13 mouse cellular contexts compared by ENCODE assay signal in the genomic region with DNA sequence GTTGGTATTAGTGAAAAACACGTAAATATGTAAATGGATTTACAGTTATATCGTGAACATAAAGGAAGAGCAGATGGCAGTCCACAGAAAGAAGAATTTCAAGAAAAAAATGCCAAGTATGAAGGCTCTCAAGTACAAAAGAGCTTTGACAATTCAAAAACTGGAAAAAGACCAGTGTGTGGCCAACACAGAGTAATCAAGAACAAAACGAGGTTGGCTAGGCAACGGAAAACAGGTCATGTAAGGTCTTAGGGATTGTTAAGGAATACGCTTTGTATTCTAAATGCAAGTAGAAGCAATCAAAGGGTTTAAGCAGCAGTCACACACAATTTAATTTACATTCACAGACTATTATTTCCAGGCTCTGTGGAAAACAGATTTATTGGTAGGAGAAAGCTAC.
"Had no signal": no experiment of that assay in that cellular context is flagged by ENCODE, and none has a peak within 500 bp of the region (broad histone marks: within the 10 kb centered on the region; RNA-seq: fewer than 3 reads in every experiment).

No protein-coding gene starts in this region.

- H3K27me3 ChIP-seq: limb, embryonic 13.5 days; neural tube, embryonic 12.5 days had no signal

- H3K4me3 ChIP-seq: limb, embryonic 13.5 days; neural tube, embryonic 12.5 days had no signal

- H3K4me1 ChIP-seq: limb, embryonic 13.5 days had no signal

- H3K27ac ChIP-seq: limb, embryonic 13.5 days; liver, embryonic 14.5 days; neural tube, embryonic 12.5 days had no signal

- H3K9me3 ChIP-seq: limb, embryonic 13.5 days; neural tube, embryonic 12.5 days had no signal

- DNase-seq: kidney, adult 8-10 months; kidney, postnatal 25 days; lung, adult 18-20 months; lung, postnatal 36 days; retina, postnatal 1 day; right cerebral cortex, postnatal 4 days; spleen, adult 18-20 months; thymus, adult 18-20 months; thymus, postnatal 14 days had no signal

- ATAC-seq: lung, postnatal 0 days had no signal

- H3K4me2 ChIP-seq: limb, embryonic 13.5 days; neural tube, embryonic 12.5 days had no signal

- H3K9ac ChIP-seq: limb, embryonic 13.5 days; liver, embryonic 14.5 days; neural tube, embryonic 12.5 days had no signal
